Mouse (Mus musculus) megakaryocyte, embryonic 14.5 days (primary cell): ENCODE data around the gene Irgm2. TPM values are rescaled to one million over a fixed set of nuclear protein-coding genes. Genes with fewer than 3 reads are reported as not detected.

ENCODE experiments used
- H3K27me3 ChIP-seq: replicated peaks from 2 replicates; pipeline ENCODE3; 2012; ENCODE audit warnings: inconsistent platforms
- H3K36me3 ChIP-seq: replicated peaks from 2 replicates; pipeline ENCODE3; 2012; ENCODE audit warnings: low read length, inconsistent platforms, mixed read lengths
- H3K4me1 ChIP-seq: 2 replicates; pipeline ENCODE4 v1.6.1; 2012; ENCODE audit warnings: inconsistent platforms
- H3K4me3 ChIP-seq: replicated peaks from 2 replicates; pipeline ENCODE3; 2012; ENCODE audit warnings: moderate library complexity, mild to moderate bottlenecking, inconsistent platforms
- H3K9me3 ChIP-seq: 2 replicates; pipeline ENCODE4 v1.6.1; 2012; ENCODE audit warnings: inconsistent platforms
- FLI1 ChIP-seq: IDR thresholded peaks from 2 replicates; pipeline ENCODE4 v1.6.1; 2012; ENCODE audit warnings: low read length, inconsistent platforms, mixed read lengths
- GATA1 ChIP-seq: IDR thresholded peaks from 3 replicates; pipeline ENCODE4 v1.6.1; 2012; ENCODE audit warnings: mixed read lengths, low read length, inconsistent platforms, borderline replicate concordance
- polyA plus RNA-seq: library from polyadenylated mRNA; stranded (reverse); fragments of >175 nt; gene quantifications from 2 replicates; pipeline ENCODE4 v1.2.3, GENCODE M21; 2012; ENCODE audit warnings: low replicate concordance; ENCODE audit not compliant: insufficient read depth

The Irgm2 gene
- polyA plus RNA-seq, 1 experiment: 2.1 TPM

GRCm38 (mm10) chr11:58260156-58260555 lies 60.7 kb downstream of the Irgm2 start:
- H3K36me3 ChIP-seq: no peaks in the 10 kb centered on the region
- TF ChIP-seq GATA1: no peak
- TF ChIP-seq FLI1: no peak
- H3K27me3 ChIP-seq: peaks cover 25% of the 10 kb centered on the region
- no peaks in the 10 kb centered on the region for H3K9me3 ChIP-seq
- no peak overlapping the region for H3K4me3 ChIP-seq
- no peaks in the 10 kb centered on the region for H3K4me1 ChIP-seq

GRCm38 (mm10) chr11:58261826-58262225 lies 62.4 kb downstream of the Irgm2 start:
- H3K27me3 ChIP-seq: peaks cover 25% of the 10 kb centered on the region
- TF ChIP-seq GATA1: no peak
- no peak for TF ChIP-seq FLI1
- H3K4me1 ChIP-seq: no peaks in the 10 kb centered on the region
- no peaks in the 10 kb centered on the region for H3K36me3 ChIP-seq
- no peaks in the 10 kb centered on the region for H3K9me3 ChIP-seq
- H3K4me3 ChIP-seq: no peak overlapping the region

- H3K9me3 ChIP-seq: no peaks in the 10 kb centered on the region
- H3K4me1 ChIP-seq: no peaks in the 10 kb centered on the region
- TF ChIP-seq GATA1: no peak
- TF ChIP-seq FLI1: no peak
- peaks cover 28% of the 10 kb centered on the region for H3K27me3 ChIP-seq
- H3K36me3 ChIP-seq: no peaks in the 10 kb centered on the region
- no peak overlapping the region for H3K4me3 ChIP-seq
Observed at GRCm38 (mm10) chr11:58262336-58262735, 62.9 kb downstream of the Irgm2 start.

- H3K4me3 ChIP-seq: no peak overlapping the region
Observed at GRCm38 (mm10) chr11:58263516-58263915, 64.1 kb downstream of the Irgm2 start.

GRCm38 (mm10) chr11:58264546-58264945 lies 65.1 kb downstream of the Irgm2 start:
- Histone ChIP-seq H3K4me1 (no peaks in the 10 kb centered on the region), H3K27me3 (peaks cover 31% of the 10 kb centered on the region), H3K4me3 (no peak overlapping the region), H3K9me3 (no peaks in the 10 kb centered on the region), H3K36me3 (no peaks in the 10 kb centered on the region)
- TF ChIP-seq FLI1 (no peak), GATA1 (no peak)

More at GRCm38 (mm10) chr11:58263516-58263915, 64.1 kb downstream of the Irgm2 start:
- Histone ChIP-seq H3K9me3 (no peaks in the 10 kb centered on the region), H3K27me3 (peaks cover 29% of the 10 kb centered on the region), H3K36me3 (no peaks in the 10 kb centered on the region), H3K4me1 (no peaks in the 10 kb centered on the region)
- TF ChIP-seq FLI1 (no peak), GATA1 (no peak)

- Histone ChIP-seq H3K9me3 (no peaks in the 10 kb centered on the region), H3K36me3 (no peaks in the 10 kb centered on the region), H3K4me1 (no peaks in the 10 kb centered on the region), H3K4me3 (no peak overlapping the region), H3K27me3 (peaks cover 27% of the 10 kb centered on the region)
- no peak for TF ChIP-seq FLI1
- TF ChIP-seq GATA1: no peak
Observed at GRCm38 (mm10) chr11:58268285-58268684, 68.9 kb downstream of the Irgm2 start.

Other genes with a start within 250 kb of the Irgm2 start
- 25.9 and 62.2 TPM in 2 replicates for gene Larp1, start 190.6 kb upstream of the Irgm2 start, polyA plus RNA-seq
- not detected in 2 replicates for gene Gm12248, start 106.5 kb upstream of the Irgm2 start, polyA plus RNA-seq
- gene Cnot8, start 95.5 kb upstream of the Irgm2 start, polyA plus RNA-seq: 1.1 and 3.5 TPM in 2 replicates
- gene Gemin5, start 31.1 kb upstream of the Irgm2 start, polyA plus RNA-seq: 1.3 and 2.7 TPM in 2 replicates
- 13.3 and 15.7 TPM in 2 replicates for gene Mrpl22, start 28.0 kb upstream of the Irgm2 start, polyA plus RNA-seq
- gene Igtp, start 62 bp upstream of the Irgm2 start, polyA plus RNA-seq: 15.1 and 23.5 TPM in 2 replicates
- gene 4930438A08Rik, start 75.2 kb downstream of the Irgm2 start, polyA plus RNA-seq: 0.19 TPM in 1 of 2 replicates, not detected in the other
- gene Zfp692, start 107.5 kb downstream of the Irgm2 start, polyA plus RNA-seq: 7.7 and 14.6 TPM in 2 replicates
- 11.6 and 18.5 TPM in 2 replicates for gene Zfp672, start 130.7 kb downstream of the Irgm2 start, polyA plus RNA-seq
- gene Sh3bp5l, start 131.1 kb downstream of the Irgm2 start, polyA plus RNA-seq: 2.9 and 15.9 TPM in 2 replicates
- not detected in 2 replicates for gene Lypd8, start 179.4 kb downstream of the Irgm2 start, polyA plus RNA-seq
- gene 1810065E05Rik, start 221.5 kb downstream of the Irgm2 start, polyA plus RNA-seq: not detected in 2 replicates
- gene Gm12253, start 232.9 kb downstream of the Irgm2 start, polyA plus RNA-seq: not detected in 2 replicates